Mouse (Mus musculus): ENCODE measurements around the gene Sct.

DNA sequence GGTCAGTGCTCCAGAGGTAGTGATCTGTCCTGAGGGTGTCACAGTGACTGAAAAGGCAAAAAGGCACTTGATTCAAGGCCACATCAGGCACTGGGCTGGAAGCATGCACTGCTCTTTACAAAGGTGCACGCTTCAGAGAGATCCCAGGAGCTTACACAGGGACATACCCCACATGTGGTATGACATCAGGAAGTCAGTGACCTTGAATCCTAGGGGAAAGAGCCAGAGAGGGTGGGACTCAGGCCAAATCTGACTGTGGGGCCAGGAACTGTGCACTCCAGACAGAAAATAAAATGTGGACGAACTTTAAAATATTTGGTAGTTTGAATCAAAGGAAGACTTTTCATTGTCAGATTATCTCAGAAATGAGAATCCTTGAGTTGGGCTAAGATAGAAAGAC lies 35.5 kb upstream of the Sct start:
- TF ChIP-seq CTCF (IDR thresholded peaks at IDR 0.05; ENCODE audit: low read depth) (no peak), EP300 (IDR thresholded peaks at IDR 0.05; ENCODE audit: low read depth) (no peak)
